Mouse (Mus musculus) olfactory bulb, adult 2 months (tissue): Measurements from ENCODE around the gene Ell. TPM values are rescaled to one million over a fixed set of nuclear protein-coding genes. Genes with fewer than 3 reads are reported as not detected.

Experiments used
- H3K27ac ChIP-seq: fragments of 200-500 bp; 2 replicates; pipeline ENCODE4 v1.5.1; 2012; ENCODE audit warnings: low read depth, low read length; ENCODE audit not compliant: insufficient read depth
- H3K4me1 ChIP-seq: fragments of 200-500 bp; 2 replicates; pipeline ENCODE4 v1.6.1; 2012; ENCODE audit warnings: low read length; ENCODE audit not compliant: control insufficient read depth, insufficient read depth
- H3K4me3 ChIP-seq: fragments of 200-500 bp; 2 replicates; pipeline ENCODE4 v1.5.1; 2012; ENCODE audit warnings: mild to moderate bottlenecking, low read depth, low read length, moderate library complexity; ENCODE audit not compliant: insufficient read depth
- CTCF ChIP-seq: fragments of 200-500 bp; IDR thresholded peaks from 2 replicates; pipeline ENCODE4 v1.5.1; 2012; ENCODE audit warnings: low read depth, mild to moderate bottlenecking, low read length, moderate library complexity; ENCODE audit not compliant: insufficient read depth
- POLR2A ChIP-seq: fragments of 200-500 bp; IDR thresholded peaks from 2 replicates; pipeline ENCODE4 v1.6.1; 2012; ENCODE audit warnings: mild to moderate bottlenecking, low read depth, low read length, moderate library complexity; ENCODE audit not compliant: insufficient read depth
- WGBS: fragments of 180-500 bp; shearing (Covaris S2); methylation state at CpG from one replicate; pipeline ENCODE4 v1.1.7; 2018; 5-methylcytosine and 5-hydroxymethylcytosine counted together
- polyA plus RNA-seq: library from polyadenylated mRNA; stranded (reverse); fragments of >200 nt; gene quantifications from 2 replicates; pipeline ENCODE4 v1.2.4, GENCODE M21; 2012; ENCODE audit warnings: low replicate concordance; ENCODE audit not compliant: missing spikeins, insufficient read depth, insufficient read length

Gene Ell
- not detected in 2 replicates for polyA plus RNA-seq

GRCm38 (mm10) chr8:70539077-70539813, at the start of gene Ell:
Ell (plus strand) TSS chr8:70539457.
- H3K4me1 ChIP-seq, result peaks cover 27% of the 10 kb centered on the region
- H3K27ac ChIP-seq, result peak within 1 kb of the TSS; percentile 100
- under 1% methylated on average over 58 of the region's 58 CpGs for WGBS
- H3K4me3 ChIP-seq, result peak within 1 kb of the TSS; percentile 80
- peak; percentile 62 for TF ChIP-seq POLR2A
- no peak for TF ChIP-seq CTCF

- H3K4me3 ChIP-seq, result 0 out of 2 replicates have a peak overlapping the region, but pooled peaks have one; percentile 6
- 4% methylated on average over 41 of the region's 41 CpGs for WGBS
- H3K4me1 ChIP-seq, result peaks cover 58% of the 10 kb centered on the region
- no peak for TF ChIP-seq CTCF
- no peak for TF ChIP-seq POLR2A
- H3K27ac ChIP-seq, result no peak overlapping the region
Measured at GRCm38 (mm10) chr8:70489576-70489975, 49.7 kb upstream of the Ell start.

- Histone ChIP-seq H3K27ac (no peak overlapping the region), H3K4me3 (no peak overlapping the region), H3K4me1 (peaks cover 58% of the 10 kb centered on the region)
- TF ChIP-seq CTCF, result no peak
- TF ChIP-seq POLR2A, result no peak
- 40% methylated on average over 10 of the region's 10 CpGs for WGBS
Measured at GRCm38 (mm10) chr8:70490061-70490879, 49.0 kb upstream of the Ell start.

DNA sequence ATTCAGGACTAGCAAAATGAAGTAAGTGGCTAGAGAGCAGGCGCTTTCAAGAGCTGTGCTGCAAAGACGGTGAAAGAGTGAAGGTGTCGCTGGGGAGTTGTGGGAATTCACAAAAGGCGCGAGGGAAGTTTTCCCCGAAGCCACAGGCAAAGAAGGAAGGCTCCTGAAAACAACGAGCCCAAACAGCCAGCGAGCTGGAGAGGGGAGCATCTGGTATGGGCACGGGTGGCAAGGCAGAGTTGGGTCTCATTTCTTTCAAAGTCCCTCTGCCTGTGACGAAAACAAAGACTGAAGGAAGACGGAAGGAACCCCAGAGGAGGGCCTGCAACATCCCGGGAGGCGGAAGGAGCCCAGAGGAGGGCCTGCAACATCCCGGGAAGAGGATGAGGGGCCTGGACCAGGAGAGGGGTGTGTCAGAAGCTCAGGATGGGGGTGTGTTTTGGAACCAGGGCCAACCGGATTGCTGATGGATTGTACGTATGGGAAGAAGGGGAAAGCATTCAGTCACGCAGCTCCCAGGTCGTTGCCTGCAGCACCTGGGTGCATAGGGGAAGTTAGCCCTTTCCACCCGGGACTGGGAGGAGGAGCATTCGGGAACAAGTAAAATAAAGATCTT, 48.3 kb upstream of the Ell start:
- H3K27ac ChIP-seq, result no peak overlapping the region
- peaks cover 57% of the 10 kb centered on the region for H3K4me1 ChIP-seq
- 18% methylated on average over 20 of the region's 20 CpGs for WGBS
- no peak overlapping the region for H3K4me3 ChIP-seq
- no peak for TF ChIP-seq CTCF
- no peak for TF ChIP-seq POLR2A

- peak within 1 kb of the TSS; percentile 25 for H3K4me3 ChIP-seq
- no peak within 1 kb of the TSS for H3K27ac ChIP-seq
- 1% methylated on average over 90 of the region's 93 CpGs for WGBS
- TF ChIP-seq POLR2A (no peak), CTCF (no peak)
- peaks cover 46% of the 10 kb centered on the region for H3K4me1 ChIP-seq
Measured at GRCm38 (mm10) chr8:70492664-70493640, 46.3 kb upstream of the Ell start, which contains the start of gene Crlf1. Crlf1 (plus strand) TSS chr8:70493158.

DNA sequence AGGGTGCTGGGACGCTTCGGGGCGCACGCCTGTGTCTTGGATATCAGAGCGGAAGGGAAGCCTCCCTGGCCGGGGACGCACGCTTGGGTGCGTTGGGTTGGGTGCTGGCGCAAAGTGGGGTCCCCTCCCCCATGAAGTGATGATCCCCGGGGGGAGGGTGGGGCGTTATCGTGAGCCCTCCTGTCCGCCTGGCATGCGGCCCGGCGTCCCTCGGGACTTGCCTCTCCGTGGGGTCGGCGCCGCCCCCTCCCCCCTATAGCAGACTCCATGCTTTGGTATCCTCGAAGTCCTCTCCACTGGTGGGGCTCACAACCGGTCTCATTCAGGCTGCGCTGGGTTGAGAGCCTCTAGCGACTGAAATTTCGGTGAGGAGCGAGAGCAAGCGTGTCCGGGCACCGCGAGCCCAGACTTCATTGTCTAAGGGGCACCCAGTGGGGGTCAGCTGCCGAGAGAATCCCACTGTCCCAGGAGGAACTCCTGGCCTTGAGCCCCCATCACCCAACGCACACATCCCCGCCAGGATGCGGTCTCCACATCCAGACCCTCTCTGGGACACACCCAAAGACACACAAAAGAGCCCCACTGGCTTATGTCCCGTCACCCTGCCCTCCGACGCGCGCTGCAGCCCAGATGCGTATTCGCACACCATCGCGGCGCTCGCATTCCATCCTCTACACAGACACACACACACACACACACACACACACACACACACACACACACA, 45.4 kb upstream of the Ell start:
- Histone ChIP-seq H3K4me3 (no peak overlapping the region), H3K27ac (no peak overlapping the region), H3K4me1 (peaks cover 38% of the 10 kb centered on the region)
- TF ChIP-seq POLR2A, result no peak
- TF ChIP-seq CTCF, result no peak
- WGBS, result 2% methylated on average over 47 of the region's 47 CpGs

GRCm38 (mm10) chr8:70494416-70494945, 44.8 kb upstream of the Ell start:
- no peak for TF ChIP-seq POLR2A
- no peak for TF ChIP-seq CTCF
- no peak overlapping the region for H3K4me3 ChIP-seq

More at GRCm38 (mm10) chr8:70494416-70494945, 44.8 kb upstream of the Ell start:
- H3K4me1 ChIP-seq, result peaks cover 32% of the 10 kb centered on the region
- WGBS, result 11% methylated on average over 28 of the region's 28 CpGs
- no peak overlapping the region for H3K27ac ChIP-seq
